Mouse (Mus musculus) CD4-positive helper T cell, adult 2 months (primary cell): ENCODE measurements around the gene Acvr1b.

Experiments used
- DNase-seq: peaks from one replicate; pipeline ENCODE4 v3.0.0-alpha.2; 2012; ENCODE audit warnings: low read depth, missing footprints, low spot score

Acvr1b gene

GRCm38 (mm10) chr15:101173421-101174211 lies at the start of gene Acvr1b:
Gene Acvr1b, plus strand, starts transcription at chr15:101174067.
- DNase-seq: peak; percentile 93

GRCm38 (mm10) chr15:101125561-101125960 lies 48.3 kb upstream of the Acvr1b start:
- no peak for DNase-seq

DNA sequence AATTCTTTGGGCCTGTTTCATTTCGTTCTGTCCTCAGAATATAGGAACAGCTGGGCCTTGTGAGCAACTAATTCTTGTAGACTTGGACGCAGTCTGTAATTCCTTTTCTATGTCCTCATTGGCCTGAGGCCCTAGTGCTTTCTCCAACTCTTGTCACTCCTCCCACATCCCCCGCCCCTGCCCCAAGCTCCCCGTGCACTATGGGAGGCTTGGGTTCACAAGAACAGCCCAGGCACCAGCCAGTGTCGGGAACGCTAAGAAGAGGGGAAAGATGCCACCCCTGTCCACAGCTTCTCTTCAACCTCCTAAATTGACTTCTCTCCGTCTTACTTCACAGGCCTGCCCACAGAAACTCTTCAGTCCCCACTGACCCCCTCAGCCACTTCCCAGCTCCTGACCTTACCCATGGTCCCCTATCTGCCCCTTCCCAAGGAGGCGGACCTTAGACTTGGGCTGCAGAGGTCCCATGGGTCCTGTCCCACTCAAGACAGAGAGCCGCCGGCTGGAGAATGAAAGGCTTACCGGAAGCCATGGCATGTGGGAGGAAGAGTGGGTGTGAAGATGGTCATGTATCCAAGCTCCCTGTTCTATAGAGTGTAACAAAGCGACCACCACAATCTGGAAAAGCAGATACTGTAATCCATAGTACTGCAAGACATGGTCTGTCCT lies 46.9 kb upstream of the Acvr1b start:
- no peak for DNase-seq

GRCm38 (mm10) chr15:101128181-101129089 lies 45.4 kb upstream of the Acvr1b start, which contains the start of gene Acvrl1:
Gene Acvrl1, plus strand, starts transcription at chr15:101128522.
- DNase-seq: no peak

DNA sequence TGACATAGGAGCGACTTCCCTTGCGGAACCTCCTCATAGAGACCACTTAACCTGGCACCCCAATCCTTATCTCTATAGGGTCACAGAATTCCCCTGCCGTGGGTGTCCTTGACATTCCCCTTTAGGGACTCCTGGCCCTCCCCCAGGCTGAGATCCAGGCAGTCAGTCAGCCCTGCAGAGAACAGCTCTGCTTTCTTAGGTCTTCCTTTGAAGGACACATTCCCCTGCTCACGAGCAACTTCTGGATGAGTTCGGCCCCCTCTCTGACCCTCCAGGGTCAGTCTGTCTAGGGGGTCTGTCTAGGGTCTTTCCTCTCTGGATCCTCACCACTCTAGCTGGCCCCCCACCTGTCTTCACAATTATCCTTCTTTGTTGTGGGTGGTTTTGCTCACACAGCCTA lies 44.5 kb upstream of the Acvr1b start:
- no peak for DNase-seq

DNA sequence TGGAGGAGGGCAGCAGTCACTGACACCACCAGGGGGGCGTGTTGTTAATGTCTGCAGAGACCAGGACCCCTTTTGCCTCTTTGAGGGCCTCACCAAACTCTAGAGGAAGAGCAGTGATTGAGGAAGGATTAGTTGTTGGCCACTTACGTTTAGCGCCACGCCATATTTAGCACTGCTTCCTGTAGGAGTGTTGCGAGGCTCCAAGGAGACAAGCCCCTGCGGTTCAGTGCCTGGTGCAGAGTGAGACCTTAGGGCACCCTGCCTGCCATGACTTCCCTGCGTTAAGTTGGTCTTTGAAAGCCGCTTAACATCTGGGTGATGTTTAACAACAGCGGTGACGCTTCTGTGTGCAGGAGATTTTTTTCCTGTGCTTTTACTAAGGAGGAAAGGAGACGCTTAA lies 42.4 kb upstream of the Acvr1b start:
- no peak for DNase-seq

DNA sequence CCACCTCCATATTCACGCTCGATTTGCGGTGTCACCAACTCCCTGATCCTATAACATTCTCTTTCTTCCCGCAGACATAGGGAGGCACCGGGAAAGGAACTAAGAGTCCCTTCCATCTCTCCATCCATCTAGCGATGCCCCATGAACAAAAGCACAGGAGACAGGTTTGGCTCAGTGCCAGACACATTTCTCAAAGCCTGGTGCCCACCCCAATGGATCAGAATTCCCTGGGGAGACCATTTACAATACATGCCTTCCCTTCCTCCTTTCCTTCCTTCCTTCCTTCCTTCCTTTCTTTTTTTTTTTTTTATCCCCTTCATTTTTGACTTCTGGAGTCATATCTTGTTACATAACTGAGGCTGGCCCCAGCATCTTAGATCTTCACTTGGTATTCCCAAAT lies 41.8 kb upstream of the Acvr1b start:
- DNase-seq: no peak

DNA sequence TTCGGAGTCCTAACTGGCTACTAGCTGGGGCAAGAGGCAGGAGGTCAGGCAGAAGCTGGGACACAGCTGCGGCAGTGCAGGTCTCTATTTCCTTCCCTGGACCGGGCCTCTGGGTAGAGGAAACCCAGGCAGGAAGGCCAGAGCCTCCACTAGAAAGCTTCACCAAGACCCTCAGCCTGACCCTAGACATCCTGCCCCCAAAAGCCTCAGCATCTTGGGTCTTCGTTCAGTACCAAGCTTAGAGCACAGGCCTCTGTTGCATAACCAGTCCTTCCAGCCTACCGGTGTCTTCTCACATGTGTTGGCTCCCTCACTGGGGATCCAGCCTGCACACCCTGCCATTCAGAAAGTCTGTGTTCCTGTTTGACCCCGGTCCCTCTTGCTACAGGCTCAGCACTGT lies 41.1 kb upstream of the Acvr1b start:
- DNase-seq: no peak

DNA sequence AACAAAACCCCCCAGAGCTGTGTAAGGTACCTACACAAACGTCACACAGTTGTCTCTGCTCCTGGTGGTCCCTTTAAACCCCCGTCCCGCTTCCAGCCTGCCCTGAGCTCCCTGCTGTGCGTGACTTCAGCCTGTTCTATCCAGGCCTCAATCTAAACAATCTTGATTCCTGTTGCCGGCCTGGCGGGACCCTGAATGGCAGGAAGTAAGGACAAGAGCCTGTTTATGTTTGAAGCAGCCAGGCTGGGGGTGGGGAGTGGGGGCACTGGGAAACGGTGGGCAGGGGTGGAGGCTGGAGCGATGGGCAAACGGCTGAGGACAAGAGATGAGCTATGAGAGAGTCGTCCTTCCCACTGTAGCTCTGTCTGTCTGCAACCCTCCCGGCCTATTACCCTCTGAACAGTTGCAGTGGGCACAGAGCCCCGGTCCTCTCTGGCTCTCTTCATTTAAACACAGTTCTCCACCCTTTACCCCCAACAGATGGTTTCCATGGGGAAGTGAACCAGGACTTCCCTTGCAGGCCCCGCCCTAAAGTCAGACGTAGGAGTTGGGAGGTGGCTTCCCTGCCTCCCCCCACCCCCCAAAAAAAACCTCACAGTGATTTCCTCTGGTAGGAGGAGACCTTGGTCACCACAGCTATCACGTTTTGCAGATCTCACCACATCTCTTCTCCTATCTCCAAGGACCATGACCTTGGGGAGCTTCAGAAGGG lies 39.7 kb upstream of the Acvr1b start:
- DNase-seq: peak; percentile 77

DNA sequence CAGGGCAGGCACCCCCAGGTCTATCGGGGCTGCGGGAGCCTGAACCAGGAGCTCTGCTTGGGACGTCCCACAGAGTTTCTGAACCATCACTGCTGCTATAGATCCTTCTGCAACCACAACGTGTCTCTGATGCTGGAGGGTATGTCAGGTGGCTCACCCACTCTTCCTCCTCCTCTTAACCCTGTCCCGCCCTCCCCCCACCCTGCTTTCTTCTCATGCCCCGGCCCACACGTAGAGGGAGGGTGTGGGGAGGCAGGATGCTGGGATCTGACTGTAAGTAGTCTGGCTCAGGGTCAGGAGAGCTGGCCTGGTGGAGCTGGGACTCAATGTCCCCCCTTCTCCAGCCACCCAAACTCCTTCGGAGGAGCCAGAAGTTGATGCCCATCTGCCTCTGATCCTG lies 38.5 kb upstream of the Acvr1b start:
- peak; percentile 68 for DNase-seq

- DNase-seq: no peak
Observed at GRCm38 (mm10) chr15:101137455-101137854, 36.4 kb upstream of the Acvr1b start.

- DNase-seq: no peak
Observed at GRCm38 (mm10) chr15:101138675-101139074, 35.2 kb upstream of the Acvr1b start.

DNA sequence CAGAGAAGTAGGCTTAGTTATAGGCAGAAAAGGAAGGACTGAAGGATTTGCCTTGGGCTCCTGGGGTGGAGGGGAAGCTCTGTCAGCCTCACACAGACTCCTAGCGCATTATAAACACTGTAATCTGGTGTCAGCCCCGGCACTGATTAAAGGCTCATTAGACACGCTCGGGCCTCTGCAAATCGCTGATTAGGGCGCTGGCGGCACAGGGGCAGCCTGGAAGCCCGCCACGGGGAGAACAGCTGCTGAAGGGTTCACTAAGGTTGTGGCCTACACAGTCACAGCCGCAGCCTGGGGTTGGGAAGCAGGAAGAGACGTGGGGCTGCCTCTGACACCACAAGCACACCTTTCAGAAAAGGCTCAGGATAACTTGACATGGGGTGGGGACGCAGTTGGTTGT lies 34.0 kb upstream of the Acvr1b start:
- DNase-seq: no peak

DNA sequence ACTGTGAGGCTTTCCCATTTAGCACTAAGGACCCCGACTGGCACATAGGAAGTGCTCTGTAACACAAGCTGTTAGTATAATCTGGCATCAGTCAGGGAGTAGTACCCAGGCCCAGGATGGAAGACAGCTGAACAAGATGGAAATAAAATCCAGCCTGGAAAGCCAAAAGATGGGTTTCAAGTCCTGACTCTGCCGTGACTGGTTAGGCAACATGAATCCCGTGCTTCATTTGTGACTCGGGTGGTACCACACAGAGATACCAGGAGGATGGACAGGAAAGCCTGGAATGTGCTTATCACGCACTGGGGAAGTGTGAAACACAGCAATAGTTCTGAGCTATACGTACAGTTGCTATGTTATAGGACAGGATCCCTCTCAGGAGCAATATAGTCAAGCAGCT lies 33.3 kb upstream of the Acvr1b start:
- no peak for DNase-seq

DNA sequence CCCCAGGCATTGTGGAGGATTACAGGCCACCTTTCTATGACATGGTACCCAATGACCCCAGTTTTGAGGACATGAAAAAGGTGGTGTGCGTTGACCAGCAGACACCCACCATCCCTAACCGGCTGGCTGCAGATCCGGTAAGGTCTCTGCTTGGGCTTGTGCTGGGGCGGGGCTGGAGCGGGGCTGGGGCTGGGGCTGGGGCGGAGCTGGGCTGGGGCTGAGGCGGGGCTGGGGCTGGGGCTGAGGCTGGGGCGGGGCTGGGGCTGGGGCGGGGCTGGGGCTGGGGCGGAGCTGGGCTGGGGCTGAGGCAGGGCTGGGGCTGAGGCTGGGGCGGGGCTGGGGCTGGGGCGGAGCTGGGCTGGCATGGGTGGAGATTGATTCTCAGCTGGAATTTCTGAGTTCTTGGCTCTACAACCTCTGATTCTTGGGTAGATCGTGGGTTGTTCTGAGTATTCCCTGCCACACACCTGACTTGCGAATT lies 32.8 kb upstream of the Acvr1b start:
- peak; percentile 54 for DNase-seq

DNA sequence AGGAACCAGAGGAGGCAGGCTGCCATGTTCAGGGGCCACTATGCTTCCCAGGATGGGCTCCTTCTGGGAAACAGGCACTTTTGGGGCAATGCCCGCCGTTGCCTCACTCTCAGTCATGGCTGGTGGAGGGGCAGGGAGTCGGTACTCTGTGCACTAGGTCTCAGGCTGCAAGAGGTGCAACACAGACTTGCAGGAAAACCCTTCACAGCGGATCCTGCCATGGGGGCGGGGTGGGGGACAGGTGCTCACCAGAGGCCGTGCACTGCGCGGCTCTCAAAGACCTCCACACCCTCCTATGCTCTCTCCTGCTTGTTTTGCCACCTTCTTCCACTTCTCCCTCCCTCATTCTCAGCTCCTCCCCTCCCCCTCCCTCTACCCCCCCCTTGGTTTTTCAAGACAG lies 31.2 kb upstream of the Acvr1b start:
- no peak for DNase-seq

DNA sequence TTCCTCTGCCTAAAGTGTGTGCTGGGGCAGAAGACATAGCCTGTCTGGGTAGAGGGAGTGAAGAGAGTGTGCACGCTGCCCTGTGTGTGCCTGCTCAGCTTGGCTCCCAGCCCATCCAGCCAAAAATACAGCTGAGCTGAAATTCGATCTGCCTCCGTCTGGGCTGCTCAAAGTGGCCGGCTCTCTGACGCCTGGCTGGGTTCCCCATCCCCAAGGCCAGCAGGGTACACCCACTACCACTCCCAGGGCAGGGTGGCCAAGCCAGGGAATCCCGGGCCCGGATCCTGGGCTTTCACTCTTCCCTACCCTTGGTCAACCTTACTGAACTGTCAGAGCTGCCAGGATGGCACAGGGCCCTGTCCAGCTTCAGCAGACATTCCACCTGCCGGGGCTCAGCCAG lies 30.4 kb upstream of the Acvr1b start:
- DNase-seq: no peak

- no peak for DNase-seq
Observed at GRCm38 (mm10) chr15:101144176-101144575, 29.7 kb upstream of the Acvr1b start.

DNA sequence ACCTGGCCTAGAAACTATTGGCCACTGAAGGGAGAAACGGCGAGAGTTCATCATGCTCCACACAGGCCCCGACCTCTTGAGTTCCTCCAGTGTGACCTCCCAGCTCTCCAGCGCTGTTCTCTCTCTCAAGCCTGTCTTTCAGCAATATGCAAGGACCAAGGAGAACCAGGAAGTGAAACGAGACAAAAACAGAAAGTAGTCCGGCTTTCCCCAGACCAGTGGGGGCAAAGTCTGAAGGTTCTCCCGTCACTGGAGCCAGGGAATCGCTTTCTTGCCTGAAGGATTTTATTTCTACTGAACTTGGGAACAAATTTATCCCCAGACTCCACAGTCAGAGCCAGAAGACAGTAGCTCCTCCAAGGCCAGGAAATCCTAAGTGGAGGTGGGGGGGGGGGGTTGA lies 29.1 kb upstream of the Acvr1b start:
- DNase-seq: no peak

DNA sequence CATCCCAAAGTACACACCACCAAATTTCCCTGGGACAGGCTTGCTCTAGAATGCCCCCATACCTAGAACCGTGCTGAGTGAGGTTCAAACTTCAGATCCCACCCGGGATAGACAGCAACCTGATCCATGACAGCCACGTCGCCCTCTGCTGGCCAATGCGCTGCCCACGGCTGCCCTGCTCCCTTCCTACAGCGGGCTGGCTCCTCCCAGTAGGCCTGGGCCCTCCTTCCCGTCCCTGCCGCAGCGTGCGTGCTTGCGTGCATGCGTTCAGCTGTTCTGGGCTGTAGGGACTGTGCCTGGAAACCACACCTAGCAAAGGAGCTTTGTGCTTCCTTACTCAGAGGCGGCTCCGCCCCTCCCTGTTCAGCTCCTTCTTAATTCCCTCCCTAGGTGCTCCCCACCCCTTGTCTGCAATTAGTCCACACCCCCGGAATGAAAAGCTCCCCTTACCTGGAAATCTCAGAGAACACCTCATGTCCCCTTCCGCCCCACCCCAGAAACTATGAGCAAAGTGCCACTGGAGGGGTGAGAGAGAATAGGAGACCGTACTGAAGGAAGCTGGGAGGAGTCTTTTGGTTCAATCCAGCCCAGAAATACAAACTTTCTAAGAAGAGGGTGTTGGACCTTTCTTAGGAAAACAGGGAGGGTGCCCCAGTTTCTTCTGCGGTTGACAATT lies 28.3 kb upstream of the Acvr1b start:
- peak; percentile 92 for DNase-seq
